Mouse (Mus musculus) MEL (cell line): ENCODE results near the gene P4ha1.

Experiments used
- CTCF ChIP-seq, 3 experiments: IDR thresholded peaks in 2 of 3; conservative IDR thresholded peaks in 1 of 3; 2 replicates each; pipeline ENCODE4 v1.5.1; 2011 to 2012; ENCODE audit warnings: low read length in 3 of 3, low read depth in 2 of 3, mild to moderate bottlenecking in 2 of 3, improper control_type of control experiment in 1 of 3, inconsistent platforms in 1 of 3, mixed read lengths in 1 of 3, moderate library complexity in 1 of 3; ENCODE audit not compliant: control insufficient read depth in 1 of 3, insufficient read depth in 1 of 3, poor library complexity in 1 of 3, severe bottlenecking in 1 of 3
- EP300 ChIP-seq, 2 experiments: IDR thresholded peaks; 2 replicates each; pipeline ENCODE4 v1.6.1; 2011; ENCODE audit warnings: improper control_type of control experiment in 2 of 2, low read length in 2 of 2, low read depth in 1 of 2, mild to moderate bottlenecking in 1 of 2
- SMC3 ChIP-seq: IDR thresholded peaks from 2 replicates; pipeline ENCODE4 v1.6.1; 2011; ENCODE audit warnings: low read depth, low read length, improper control_type of control experiment

DNA sequence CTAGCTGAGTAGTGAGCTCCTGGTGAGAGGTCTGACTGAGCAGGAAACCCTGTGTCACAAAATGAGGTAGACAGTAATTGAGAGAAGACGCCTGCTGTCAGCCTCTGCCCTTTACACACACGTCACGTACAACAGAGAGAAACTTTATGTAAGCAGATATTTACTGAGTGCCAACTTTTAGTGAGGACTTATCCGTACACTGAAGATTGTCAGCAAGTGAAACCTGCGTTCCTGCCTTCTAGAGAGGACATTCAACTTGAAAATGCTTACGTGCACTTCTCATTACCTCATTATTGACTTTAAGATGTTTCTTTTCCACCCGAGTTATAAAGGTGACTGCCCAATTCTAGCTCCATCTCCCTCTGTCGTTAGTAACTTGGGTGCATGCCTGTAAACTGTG is 45.6 kb downstream of the P4ha1 start:
- TF ChIP-seq SMC3 = no peak
- no peak for TF ChIP-seq EP300 (IDR thresholded peaks at IDR 0.05; ENCODE audit: low read depth in 1 of 2, low read length in 2 of 2)
- TF ChIP-seq CTCF (IDR thresholded peaks at IDR 0.05 in 2 of 3, conservative IDR thresholded peaks at IDR 0.05 in 1 of 3; ENCODE audit: control insufficient read depth in 1 of 3, insufficient read depth in 1 of 3, low read depth in 2 of 3, low read length in 3 of 3, poor library complexity in 1 of 3, severe bottlenecking in 1 of 3) = no peak
